Mouse (Mus musculus): ENCODE data around the gene Mllt3. TPM values are rescaled to one million over a fixed set of nuclear protein-coding genes. Genes with fewer than 3 reads are reported as not detected.

The Mllt3 gene
- total RNA-seq, 2 experiments from 2014 or later = 10.7 to 12.3 TPM

DNA sequence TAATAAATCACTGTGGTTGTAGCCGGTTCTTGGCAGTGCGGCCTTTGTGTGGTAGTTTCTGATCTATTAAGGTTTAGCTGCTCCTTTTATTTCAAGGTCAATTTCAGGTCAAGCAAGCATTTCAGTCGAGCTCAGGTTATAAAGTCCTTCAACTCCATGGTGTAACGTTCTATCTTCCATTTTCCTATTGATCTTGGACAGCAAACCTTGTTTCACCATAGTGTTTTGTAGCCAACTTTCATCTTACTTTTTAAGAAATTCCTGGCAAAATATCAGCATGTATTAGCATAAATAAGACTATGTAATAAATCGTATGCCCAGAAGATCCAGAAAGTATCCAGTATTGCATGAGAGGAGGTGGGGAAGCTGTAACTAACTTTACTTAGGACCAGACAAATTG, 240.7 kb downstream of the Mllt3 start:
- intact Hi-C loops (cut with DNase I) = no loop called here
- no peak for DNase-seq

DNA sequence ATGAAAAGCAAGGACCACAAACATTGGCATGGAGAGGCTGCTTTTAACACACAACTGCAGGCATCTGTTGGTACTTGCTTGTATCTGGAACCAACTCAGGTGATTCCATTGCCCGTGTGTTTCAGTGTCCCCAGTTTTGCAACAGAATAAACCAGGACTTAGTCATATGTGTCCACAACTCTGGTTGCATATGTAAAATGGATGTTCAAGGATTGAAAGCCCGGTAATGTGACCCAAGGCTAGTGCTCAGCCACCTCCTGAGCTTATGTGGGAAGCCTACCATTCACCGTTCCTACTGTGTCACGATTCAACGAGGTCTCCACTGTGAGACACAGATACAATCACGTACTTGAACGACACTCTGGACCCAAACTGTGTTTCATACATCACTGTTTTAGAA, 243.7 kb downstream of the Mllt3 start:
- intact Hi-C loops (cut with DNase I) = loop anchor here (2.0 to 10.0 kb wide), 4 partner anchors 422 to 855 kb away; partner anchors contain the start of gene Ifna13
- no peak for DNase-seq

DNA sequence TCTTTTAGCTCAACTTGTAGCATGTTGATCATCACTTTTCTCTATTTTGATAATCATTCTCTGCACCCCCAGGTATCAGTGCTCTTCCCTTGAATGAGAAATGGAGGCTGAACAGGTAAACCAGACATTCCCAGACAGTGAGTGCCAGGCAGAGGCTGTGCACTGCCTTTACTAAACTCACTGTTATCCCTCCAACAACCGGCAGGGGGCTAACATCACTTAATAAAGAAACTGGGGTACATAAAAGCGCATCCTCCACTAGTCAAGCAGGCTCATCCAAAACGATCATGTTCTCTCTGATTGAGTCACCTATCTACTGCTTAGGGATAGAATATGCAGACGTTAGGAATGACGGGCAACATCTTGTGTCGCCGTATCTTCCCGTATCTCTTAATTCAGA, 244.5 kb downstream of the Mllt3 start:
- intact Hi-C loops (cut with DNase I) = loop anchor here (2.0 to 10.0 kb wide), 4 partner anchors 421 to 856 kb away; partner anchors contain the start of gene Ifna13
- DNase-seq = peak; percentile 57 to 69

DNA sequence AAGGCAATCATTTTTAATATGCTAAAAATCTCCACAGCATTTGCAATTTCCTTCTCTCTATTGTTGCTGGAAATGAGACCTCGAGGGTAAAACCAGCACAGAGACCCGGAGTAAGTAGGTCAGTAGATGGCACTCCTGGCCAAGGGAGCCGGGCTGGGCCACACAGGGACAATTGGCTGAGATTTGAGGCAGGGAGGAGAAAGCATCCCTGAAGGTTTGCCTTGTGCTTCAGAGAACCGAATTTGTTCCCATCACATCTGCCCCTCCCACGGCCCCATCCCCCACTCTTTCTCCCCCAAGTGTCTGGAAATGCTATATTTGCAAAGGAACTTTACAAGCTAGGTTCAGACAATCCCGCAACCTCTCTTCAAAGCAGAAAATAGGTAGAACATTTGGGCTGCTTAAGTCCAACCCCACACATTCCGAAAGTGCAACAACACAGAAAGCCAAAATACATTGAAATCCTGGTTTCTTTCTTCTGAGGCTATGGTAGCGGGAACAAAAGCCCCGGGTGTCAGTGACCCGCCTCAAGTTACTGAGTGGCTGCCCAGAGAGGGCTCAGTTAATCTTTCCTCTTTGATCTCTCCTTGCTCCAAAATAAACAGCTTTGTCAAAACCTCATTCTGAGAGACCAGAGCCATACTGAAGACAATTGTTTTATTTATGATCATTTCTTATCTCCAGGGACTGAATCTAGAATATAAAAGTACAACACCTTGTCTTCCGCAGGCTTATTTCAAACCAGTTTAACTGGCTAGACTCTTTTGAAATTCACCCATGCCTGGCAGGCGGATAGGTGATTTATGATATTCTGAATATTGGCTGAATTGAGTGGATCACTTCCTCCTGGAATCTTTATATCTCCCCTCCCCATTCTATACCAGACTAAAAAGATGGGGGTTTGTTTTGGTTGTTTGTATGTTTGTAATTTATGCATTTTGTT, 247.8 kb downstream of the Mllt3 start:
- intact Hi-C loops (cut with DNase I) = loop anchor here (2.0 to 10.0 kb wide), 5 partner anchors 113 to 859 kb away; partner anchors contain the start of gene Ifna13
- peak; percentile 69 to 70 for DNase-seq

DNA sequence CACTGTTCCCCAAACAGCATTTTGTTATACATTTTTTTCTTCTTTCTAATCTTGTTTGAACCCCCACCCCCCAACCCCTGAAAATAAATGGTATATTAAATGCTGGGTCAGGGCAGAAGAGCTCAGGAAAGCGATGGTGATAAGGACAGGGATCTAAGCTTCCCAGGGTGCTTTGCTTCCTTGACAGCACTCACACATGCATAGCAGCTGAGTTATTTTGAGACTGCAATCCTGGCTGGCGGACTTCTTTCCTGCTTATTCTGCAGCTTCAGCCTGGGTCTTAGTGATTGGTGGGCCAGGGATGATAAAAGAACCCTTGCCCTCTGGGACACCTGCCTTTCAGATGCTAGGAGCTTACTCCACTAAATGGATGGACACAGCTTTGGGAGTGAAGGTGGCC, 249.4 kb downstream of the Mllt3 start:
- intact Hi-C loops (cut with DNase I) = loop anchor here (2.0 to 10.0 kb wide), 2 partner anchors 519 to 861 kb away; partner anchors contain the start of gene Ifna13
- DNase-seq = no peak

DNA sequence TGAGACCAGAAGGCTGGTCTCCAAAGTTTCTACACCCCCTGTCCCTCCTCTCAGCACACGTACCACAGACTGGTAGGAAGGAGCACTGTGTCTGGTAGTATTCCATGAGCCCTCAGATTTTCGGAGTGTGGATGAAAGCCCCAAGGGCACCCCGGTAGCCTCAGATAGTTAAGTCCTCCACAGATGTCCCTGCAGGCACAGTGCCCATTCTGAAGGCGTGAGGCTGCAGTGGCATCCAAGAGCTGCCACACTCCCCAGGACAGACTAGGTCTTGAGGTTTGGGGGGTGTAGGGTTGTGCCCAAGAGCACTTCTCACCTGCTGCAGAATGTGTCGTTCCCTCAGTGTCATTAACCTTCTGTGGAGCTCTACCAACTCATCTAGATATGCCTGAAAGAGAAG, 251.2 kb downstream of the Mllt3 start:
- intact Hi-C loops (cut with DNase I) = loop anchor here (10.0 kb wide), 1 partner anchor 863 kb away; the partner anchor contains the start of gene Ifna13
- DNase-seq = no peak

DNA sequence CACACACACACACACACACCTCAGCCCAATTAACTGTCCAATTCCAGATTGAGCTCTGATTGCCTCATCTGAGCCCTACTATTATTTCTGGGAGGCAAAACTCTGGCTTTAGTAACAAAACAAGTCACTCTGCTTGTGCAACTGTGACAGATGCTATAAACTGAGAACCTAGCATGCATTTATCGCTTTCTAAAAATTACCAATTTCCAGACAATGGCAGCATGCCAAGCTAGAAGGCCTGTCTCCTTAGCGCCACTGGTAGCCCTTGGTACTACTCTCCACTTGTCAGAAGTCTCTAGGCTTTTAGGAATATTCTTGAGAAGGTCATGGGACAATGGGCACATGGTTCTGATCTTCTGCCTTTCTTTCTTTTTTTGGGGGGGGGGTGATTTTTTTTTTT, 257.4 kb downstream of the Mllt3 start:
- intact Hi-C loops (cut with DNase I) = no loop called here
- no peak for DNase-seq

DNA sequence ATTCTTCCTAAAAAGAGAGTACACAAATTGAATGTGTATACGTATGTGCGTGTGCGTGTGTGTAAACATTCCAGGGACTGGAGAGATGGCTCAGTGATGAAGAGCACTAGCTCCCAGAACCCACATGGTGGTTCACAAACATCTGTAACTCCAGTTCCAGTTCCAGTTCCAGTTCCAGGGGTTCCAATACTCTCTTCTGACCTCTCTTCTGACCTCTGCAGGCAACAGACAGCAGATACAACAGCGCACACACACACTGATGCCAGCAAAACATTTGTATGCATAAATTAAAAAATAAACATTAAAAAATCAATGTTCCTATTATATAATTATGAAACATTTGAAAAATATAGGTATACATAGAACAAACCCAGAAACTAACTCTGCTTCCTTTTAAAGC, 258.6 kb downstream of the Mllt3 start:
- intact Hi-C loops (cut with DNase I) = no loop called here
- no peak for DNase-seq

DNA sequence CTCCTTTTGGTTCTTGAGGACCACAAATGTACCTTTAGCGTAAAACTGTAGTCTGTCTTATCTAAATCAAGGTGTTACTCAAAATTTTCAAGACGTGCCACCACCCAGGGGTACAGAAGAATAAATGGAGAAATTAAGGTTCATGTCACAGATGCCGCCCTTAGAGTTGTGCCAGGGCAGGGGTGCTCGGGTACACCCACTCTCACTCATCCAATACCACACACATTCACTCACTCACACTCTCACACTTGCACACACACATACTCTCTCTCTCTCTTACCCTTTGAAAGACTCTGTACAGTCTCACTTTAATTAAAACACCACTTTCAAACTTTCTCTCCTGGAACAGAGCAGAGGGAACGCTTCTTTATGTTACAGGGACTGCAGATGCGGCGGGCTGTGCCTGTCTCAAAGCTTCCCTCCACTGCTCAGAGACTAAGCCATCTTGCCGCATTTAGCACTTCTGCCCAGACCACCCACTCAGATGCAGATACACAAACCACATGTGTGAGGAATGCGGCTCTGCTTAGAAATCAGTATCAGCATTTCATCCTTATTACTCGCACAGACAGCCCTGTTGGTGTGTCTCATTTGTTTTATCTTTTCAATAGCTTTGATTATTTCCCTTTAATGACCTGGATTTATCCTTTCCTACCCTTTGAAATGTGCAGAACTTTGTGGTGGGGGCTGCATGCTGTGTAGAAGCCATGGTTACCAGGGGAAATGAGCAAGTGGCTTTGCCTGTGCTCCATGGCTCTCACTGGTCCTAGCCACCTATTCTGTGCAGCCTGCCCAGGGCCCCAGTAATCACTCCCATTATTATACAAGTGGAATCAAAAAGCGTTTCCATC, 265.2 kb downstream of the Mllt3 start:
- intact Hi-C loops (cut with DNase I) = no loop called here
- no peak for DNase-seq

DNA sequence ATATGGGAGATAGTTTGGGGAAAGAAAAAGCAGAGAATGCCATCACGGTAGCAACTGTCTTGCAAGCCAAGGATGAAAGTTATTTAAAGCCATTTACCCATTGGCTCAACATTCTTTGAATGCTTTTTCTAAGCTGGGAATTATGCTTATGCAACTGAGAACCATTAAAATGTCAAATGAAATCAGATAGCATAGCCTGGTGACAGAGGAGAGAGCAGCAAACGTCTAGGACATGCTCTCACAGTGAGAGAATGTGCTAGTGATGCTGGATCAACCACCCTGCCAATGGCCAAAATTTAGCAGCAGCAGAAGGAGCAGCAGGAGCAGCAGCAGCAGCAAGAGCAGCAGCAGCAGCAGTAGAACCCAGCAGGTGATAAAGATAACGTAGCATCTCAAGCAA, 267.4 kb downstream of the Mllt3 start:
- DNase-seq = no peak
- intact Hi-C loops (cut with DNase I) = no loop called here

DNA sequence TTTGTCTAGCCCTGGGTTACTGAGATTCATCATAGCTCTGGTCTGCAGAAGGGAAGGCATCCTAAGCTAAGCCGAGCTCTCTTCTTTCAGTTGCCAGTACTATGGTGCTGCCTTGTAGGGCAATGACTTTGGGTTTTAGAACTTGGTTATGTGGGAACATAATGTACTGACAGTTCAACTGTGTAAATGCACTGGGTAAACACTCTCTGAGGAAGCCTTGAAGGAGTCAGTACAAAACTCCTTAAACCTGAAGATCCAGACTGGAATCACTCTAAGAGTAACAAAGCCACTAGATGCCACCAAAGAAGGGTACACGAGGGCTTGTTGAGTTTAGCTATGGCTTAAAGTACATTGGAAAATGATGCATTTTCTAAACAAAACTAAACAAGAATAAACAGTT, 272.1 kb downstream of the Mllt3 start:
- DNase-seq = no peak
- intact Hi-C loops (cut with DNase I) = no loop called here

DNA sequence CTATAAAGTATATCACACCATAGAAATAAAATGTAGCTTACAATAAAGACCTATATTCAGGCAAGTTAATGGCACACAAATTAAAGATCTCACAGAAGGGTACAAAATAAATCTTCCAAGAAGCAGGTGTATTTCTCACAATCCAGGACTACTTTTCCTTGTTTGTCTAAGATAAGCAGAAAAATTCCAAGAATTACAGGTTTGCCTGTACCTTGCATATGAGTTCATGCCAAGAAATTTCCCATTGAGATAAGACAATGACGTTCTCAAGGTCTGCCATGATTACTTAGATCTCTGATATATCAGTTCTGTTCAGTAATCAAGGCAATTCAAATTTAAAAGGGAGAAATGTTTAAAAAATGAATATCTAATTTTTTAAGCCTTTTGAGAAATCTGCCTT, 272.9 kb downstream of the Mllt3 start:
- no peak for DNase-seq
- intact Hi-C loops (cut with DNase I) = no loop called here

DNA sequence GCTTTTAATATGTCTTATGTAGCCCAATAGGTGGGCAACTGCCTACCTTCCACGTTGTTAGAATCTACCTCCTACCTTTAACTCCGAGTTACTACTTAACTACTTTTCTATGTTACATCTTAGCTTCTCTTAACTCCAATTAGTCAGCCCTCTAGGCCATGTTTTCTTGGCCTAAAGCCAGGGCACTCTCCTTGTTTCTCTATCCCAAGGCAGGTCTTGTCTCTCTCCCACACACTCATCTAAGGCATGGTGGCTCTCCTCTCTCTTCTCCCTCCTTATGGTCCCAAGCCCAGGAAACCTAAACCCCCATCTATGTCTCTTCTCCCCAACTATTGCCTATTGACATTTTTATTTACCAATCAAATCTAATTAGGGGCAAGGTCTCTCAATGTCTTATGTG, 273.5 kb downstream of the Mllt3 start:
- intact Hi-C loops (cut with DNase I) = no loop called here
- DNase-seq = no peak

DNA sequence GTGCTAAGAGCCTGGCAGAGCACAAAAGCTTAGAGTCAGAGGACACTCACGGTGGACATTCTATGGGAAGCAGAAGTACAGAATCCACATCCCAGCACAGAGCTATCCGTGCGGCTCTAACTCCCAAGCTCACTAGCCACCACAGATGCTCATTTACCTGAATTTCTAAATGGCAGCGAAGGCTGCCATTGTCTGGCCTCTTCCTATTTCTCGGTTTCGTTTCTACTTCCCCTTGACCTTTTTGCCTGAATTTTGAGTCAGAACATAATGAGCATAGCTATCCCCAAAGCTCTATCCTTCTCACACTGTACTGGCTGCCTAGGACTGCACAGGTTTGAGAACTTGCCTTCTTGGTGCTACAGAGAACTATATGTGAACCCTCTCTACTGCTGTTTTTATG, 274.1 kb downstream of the Mllt3 start:
- intact Hi-C loops (cut with DNase I) = no loop called here
- DNase-seq = no peak

DNA sequence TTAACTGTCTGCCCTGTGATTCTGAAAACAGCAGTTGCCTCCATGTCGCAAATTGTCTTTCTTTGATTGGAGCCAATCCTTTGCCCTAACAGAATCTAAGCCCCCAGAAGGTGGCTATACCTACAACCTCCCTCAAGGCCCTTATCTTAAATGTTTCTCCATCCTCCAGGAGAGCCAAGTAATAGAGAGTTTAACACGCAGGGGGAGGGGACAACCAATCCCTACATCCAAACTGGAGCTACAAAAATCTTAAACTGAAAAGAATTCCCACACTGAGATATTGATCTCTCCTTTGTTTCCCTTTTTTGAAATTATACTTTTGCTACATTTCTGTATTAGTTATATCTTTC, 281.7 kb downstream of the Mllt3 start:
- intact Hi-C loops (cut with DNase I) = no loop called here

DNA sequence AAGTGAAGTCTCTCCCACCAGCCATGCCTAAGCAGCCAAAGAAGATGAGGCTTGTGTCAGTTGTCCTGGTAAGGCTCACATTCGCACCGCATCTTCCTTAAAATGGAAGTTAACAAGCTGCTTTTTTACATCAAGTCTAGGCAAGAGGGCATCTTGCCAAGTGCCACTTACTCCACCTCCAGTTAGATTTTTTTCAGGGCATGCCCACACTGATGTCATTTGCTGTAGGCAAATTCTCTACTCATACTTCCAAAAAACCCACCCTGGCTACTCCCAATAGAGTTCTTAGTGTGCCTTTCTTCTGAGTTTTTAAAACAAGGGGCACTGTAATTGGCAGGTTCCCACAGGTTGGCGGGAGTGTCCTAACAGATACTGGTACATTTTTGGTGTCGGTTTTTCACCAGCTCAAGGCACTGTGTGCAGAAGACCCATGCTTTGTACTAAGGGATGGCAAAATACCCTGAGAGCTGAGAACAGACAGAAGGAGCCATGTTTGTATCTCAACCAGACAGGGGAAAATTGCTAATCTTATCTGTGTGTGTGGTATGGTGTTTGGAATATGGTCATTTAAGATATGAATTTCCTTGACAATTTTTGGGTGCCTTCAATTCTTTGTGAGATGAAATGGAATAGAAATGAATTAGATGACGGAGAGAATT, 282.2 kb downstream of the Mllt3 start:
- intact Hi-C loops (cut with DNase I) = no loop called here
- no peak for DNase-seq

More for the DNA sequence above, 281.7 kb downstream of the Mllt3 start:
- DNase-seq = no peak

DNA sequence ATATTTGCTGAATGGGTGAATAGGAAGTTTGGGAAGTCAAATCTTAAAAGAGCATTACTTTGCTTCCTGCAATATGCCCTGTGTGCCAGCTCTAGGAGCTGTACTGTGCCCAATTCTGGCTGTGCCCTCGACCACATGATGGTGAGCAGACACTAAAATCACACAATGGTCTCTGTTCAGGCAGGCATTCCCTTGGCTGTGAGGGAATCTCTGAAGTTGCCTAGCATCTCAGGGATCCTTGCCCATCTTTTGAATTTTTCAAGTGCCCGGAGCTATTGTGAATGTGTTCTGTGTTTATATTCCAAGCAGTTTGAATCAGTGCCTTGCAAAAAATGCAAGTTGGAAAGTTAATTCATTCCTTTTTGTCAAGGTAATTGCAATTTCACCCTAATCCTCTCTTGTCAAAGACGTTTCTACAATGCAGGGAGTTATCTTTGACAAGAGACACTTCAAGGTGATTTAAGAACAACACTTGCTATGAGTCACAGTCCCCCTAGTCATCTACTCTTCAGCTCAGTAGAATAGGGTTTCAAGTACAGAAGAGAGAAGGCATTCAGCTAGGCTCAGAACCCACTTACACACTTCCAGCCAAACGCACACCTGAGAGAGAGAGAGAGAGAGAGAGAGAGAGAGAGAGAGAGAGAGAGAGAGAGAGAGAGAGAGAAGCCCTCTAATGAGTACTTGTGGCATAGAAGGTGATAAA, 283.5 kb downstream of the Mllt3 start:
- intact Hi-C loops (cut with DNase I) = no loop called here
- no peak for DNase-seq

DNA sequence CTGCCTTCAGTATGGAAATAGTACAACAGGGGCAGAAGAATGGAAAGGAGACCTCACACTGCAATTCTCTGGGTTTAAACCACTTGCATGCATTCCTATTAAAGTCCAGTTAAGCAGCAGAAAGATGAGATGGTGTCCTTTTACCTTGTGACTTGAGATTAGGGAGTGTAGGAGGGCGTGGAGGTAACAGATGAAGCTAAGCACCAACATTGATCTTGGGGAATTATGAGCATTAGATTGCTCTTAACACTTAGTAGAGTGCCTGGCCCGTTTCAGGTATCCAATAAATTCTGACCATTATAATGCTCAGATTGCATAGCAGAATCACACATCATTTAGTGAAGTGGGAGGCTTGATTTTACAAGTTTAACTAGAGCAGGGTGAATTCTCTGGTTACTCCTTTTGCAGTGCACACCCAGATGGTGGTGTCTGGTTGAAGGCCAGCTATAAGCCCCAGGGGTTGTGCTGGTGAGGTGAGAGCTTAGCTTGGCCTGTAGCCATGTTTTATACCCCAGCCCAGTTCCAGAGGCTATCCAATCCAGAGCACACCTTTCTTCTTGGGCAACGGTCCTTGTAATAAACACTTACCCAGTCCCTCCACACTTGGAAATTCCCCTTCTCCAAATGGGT, 288.0 kb downstream of the Mllt3 start:
- DNase-seq = no peak
- intact Hi-C loops (cut with DNase I) = no loop called here

DNA sequence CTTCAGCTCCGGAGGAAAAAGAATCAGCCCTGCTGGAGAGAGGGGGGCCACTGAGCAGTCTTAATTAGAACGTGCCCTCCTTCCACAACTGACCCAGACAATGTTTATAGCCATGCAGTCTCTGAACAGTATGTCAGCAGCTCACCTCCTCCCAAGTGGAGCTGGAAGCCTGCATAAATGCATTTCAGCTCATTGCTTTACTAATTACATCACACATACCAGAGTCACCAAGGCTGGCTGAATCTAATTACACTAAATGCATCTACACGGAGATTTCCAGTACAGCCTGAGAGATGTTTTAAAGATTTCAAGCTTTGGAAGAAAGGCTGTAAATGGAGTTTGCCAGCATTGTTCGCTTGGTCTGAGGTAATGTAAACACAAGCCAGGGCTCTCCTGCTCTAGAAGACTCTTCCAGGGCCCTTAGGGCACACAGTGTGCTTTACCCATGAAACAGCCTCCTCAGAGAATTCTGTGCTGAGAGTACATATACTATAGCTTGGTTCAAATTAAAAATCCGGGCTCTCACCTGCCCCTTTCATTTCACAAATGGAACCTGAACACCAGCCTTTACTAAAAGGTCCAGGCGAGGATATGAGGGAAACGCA, 293.5 kb downstream of the Mllt3 start:
- intact Hi-C loops (cut with DNase I) = no loop called here
- DNase-seq = no peak

All from heart, postnatal 10 days (tissue).